Mouse (Mus musculus) c-Kit-negative CD71-positive TER-119-positive erythroid progenitor cells, embryonic 14.5 days (primary cell): Measurements from ENCODE around the gene Smco3.

ENCODE experiments used
- DNase-seq: peaks from one replicate; pipeline ENCODE4 v3.0.0-alpha.2; 2013; ENCODE audit warnings: low read depth, low spot score

Gene Smco3

DNA sequence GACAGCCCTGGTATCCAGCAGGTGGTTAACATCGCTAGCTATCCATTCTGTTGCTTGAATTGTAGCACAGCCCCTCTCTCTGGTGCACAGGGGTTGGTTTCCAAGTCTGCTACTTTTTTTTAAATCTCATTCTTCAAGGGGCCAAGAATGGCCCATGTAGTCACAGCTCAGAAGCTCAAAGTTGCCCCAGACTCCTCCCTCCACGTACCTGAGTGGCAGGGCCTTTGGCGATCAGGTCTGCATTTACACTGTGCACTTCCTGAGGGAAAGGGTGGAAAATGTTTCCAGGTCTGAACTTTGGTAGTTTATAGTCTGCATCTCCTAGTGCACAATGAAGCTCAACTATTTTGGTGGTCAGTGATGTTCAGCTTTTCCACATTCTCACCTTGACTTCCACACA, 12.0 kb upstream of the Smco3 start:
- DNase-seq, result no peak

DNA sequence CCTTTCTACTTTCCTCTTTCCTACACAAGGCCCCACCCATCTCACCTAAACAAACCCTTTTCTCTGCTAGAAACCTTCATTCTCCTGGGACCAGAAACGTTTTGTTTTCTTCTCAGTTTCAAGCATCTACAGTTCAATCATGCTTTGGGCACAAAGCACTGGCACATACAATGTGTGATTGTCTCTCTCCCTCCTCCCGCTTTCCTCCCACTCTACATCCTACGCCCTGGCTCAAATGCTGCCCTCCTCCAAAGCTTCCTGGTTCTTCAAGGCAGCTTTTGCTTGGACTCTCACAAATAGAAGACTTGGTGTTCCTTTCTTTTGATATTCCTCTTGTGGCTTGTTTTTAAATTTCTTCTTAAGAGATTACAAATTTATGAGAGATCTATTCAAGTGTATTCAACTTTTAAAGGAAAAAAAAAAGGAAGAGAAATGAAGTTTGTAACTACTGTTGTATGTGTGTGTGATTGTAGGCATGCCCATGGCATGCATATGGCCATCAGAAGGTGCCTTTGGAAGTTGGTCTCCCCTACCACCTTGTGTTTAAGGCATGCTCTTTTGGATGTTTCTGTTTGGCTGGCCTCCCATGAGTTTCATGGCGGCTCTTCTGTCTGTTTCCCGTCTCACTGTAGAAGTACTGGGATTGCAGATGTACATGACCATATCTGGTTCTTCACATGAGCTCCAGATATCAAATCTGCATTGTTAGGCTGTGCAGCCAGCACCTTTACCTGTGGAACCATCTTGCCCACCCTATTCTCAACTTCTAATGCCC, 10.6 kb upstream of the Smco3 start:
- DNase-seq, result no peak

DNA sequence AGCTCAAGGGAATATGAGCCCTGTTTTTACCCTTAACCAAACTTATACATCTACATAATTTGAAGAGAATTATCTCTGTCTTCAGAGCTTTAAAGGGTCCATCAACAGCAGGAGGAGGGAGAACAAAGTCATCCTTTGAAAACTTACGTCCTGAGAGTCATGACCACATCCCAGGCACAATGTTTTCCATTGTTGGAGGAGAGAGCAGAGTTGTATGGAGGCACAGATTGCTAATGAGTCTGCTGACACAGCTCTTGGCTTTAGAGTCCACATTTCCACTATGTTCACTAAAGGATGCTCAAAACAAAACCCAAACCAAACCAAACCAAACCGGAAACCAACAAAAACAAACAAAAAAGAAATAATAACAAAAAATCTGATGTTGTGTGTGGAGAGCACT, 9.7 kb upstream of the Smco3 start:
- DNase-seq, result no peak

DNA sequence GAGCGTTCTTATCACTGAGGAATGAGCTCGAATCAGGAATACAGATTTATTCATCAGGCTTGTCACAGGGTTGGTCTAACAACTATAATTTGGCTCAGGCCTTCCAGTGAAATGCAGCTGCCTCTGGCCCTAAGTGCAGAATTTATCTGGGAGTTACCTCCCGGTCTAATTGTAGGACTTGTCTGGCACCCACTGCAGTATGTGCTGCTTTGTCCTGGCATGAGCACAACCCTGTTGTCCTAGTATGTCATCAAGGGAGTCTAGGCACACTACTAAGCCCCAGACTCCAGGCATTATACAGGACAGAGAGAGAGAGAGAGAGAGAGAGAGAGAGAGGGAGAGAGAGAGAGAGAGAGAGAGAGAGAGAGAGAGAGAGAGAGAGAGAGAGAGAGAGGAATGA, 2.1 kb upstream of the Smco3 start:
- no peak for DNase-seq

DNA sequence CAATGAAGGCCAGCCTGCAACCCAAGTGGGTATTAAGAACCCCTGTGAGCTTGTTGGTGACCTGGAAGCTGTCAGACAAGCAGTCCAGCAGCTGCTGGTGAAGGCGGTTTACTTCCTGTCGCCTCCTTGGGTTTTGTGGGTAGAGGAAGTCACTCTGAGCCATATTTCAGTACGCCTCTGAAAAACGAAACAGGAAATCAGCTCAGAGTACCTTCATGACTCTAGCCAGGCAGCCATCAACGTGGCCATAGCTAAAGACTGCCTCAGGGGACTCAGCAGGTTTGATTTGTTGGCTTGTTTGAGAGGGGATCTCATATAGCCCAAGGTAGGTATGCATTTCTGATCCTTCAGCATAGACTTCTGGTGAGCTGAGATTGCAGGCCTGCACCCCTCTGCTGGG, 3.5 kb downstream of the Smco3 start:
- DNase-seq, result no peak

DNA sequence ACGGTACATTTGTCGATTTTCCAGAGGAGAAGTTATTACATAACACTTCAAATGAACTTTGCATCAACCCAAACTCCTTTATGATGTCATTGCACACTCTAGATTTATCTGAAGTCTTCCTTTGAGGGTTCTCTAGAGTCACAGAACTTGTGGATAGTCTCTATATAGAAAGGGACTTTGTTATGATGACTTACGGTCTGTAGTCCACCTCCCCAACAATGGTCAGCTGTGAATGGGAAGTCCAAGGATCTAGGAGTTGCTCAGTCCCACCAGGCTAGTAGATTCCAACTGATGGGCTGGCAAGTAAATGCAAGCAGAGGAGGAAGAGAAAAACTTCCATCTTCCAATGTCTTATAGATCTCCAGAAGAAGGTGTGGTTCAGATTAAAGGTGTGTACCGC, 6.6 kb downstream of the Smco3 start:
- no peak for DNase-seq

DNA sequence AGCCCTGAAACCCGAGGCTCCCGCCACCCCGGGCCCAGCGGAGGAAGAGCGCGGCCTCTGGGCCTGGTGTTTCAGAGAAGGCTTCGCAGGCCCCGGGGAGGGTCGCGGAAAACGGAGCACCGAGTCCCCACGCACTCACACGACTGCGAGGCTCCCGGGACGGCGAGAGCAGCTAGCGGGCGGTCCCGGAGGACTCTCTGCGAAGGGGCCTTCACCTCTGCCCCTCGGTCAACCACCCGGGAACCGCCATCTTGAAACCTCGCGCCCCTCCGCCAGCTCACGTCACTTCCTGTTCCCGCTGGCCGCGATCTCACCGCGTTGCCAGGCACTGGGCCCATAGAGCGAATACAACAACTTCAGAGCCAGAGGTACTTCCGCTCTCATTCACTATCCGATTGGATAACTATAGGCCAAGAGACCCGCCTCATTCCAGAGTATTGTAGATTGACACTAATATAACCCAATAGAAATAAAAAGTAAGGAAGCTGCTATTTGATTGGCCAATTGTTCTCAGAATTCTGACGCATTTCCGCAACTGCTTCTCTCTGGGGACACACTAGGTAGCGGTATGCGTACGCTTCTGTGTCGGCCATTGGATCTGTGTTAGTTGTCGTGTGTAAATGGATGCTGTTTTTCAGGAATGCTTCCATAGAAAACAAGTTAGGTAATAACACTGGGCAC, 7.2 kb downstream of the Smco3 start, which contains the start of gene Wbp11:
Gene Wbp11, minus strand, starts transcription at position 353 of the 681 bp plus-strand sequence.
- peak; percentile 94 for DNase-seq

DNA sequence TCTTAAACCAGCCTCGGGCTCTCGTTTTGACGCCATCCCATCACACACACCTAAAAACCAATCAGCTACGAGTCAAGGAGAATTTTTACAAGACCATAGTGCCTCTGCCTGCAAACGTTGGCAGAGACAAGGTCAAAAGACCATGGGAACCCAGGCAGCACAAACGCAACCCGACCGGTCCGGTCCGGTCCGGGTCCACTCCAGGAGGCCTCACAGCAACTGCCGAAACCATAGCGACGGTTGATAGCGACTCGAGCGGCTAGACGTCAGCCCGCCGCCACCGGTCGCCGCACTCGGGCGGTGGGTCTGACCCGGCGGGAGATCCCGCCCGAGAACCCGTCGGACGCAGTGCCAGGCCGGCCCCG, 7.8 kb downstream of the Smco3 start, which contains the start of gene BC049715:
Gene BC049715, plus strand, starts transcription at position 111 of the 365 bp plus-strand sequence.
- peak; percentile 37 for DNase-seq

DNA sequence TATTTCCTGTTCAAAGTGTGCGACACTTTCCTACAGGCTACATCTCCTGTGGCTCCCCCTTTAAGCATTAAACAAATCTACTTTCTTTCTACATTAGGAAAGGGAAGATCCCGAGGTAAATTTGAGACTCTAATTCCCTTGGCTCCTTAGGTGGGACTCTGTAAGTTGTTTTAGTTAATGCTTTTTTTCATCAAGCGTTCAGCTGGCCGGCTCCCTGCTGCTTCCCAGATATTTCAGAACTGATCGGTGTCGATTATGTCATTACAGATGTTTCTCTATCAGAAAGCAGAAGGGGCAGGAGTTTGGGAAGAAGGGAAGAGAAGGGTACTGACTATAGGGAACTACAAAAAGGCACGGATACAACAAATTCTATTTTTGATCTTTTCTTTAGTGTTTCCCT, 8.1 kb downstream of the Smco3 start:
- no peak for DNase-seq

DNA sequence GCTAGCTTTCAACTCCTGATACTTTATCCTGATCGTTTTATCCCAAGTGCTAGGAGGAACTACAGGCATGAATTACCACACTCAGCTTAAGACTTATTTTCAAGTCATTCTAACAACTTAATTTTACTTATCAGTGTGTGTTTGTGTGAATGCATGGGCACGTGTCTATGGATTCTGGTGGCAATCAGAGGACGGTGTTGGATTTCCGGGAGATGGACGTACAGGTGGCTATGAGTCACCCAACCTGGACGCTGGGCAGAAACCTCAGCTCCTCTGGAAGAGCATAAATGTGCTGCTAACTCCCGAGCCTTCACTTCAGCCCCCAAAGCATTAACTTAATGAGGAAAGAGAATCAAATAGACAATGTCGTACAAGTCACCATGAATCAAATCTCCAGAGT, 10.3 kb downstream of the Smco3 start:
- no peak for DNase-seq

DNA sequence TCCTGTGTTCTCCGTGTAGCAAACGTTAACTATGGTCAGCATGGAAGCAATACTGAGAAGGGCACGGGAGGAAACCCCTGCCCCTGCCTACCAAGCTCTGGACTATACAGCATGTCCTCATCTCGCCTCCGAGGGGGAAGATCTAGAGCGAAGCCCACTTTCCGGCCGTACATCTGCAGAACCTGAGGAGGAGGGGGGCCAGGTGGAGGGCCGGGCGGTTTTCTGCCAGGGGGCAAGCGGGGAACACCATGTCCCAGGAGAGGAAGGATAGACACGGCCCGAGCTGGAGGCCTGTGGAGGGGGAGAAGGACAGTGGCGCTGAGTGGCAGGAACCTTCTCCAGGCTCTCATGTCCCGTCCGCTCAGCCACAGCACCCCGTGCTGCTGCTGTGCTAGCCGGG, 14.2 kb downstream of the Smco3 start:
- DNase-seq, result no peak

DNA sequence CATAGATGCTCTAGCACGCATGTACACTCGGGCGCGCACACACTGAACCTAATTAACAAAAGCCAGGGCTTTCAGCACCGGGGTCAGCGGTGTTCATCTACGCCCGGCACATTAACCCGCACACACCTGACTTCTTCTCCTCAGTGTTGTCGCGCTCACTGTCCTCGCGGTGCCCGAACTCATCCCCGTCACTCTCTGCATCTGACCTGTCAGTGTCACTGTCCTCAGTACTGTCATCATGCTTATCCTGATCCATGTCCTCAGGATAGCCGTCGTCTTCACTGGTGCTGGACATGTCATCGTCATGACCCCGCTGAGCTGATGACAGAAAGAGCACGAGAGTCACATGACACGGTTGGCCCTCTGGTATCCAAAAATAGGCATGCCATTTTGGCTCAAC, 14.9 kb downstream of the Smco3 start:
- DNase-seq, result no peak

DNA sequence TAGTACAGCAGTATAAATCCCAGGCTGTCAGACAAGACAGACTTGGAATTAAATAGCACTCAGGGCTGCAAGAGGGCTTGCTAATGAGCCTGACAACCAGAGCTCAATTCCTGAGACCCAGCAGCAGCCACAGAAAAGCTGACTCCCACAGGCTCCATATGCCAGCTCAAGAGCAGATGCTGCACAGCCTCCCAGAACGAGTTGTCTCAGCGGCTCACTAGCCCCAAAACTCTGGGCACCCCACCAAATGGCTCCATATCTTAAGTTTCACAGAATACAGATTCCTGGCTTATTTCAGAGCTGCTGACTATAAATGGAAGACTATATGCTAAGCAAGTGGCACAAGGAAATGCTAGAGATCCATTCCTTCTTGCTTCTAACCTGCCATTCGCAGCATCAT, 17.7 kb downstream of the Smco3 start:
- no peak for DNase-seq

DNA sequence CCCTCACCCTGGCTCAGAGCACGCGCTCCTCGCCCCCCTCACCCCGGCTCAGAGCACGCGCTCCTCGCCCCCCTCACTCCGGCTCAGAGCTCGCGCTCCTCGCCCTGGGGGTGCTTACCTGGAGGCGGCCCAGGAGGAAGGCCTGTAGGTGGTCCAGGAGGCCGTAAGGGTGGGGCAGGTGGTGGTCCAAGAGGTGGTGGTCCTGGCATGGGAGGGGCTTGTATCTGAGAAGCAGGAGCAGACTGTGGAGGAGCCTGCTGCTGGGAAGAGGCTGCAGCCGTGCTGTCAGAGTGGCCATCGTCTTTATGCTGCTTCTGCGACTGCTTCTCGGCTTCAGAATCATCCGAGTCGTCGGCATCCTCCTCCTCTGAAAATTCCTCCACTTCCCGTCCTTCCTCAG, 18.4 kb downstream of the Smco3 start:
- no peak for DNase-seq

DNA sequence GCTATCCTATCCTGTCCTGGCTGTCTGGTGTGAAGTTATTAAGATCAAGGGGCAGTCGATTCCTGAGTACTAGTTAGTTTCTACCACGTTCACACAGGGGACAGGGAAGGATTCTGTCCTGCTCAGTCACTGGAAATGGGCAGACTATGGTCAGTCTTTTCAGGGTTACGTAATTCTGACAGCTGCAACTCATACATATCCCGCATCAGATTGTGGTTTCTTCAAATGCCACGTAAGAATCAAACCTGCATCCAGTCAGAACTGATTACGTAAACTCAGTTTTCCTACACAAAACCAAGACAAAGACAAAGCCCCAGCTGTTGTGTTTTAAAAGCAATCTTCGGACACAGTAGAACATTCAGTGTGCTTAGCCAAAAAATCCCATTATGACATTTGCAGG, 19.9 kb downstream of the Smco3 start:
- no peak for DNase-seq

DNA sequence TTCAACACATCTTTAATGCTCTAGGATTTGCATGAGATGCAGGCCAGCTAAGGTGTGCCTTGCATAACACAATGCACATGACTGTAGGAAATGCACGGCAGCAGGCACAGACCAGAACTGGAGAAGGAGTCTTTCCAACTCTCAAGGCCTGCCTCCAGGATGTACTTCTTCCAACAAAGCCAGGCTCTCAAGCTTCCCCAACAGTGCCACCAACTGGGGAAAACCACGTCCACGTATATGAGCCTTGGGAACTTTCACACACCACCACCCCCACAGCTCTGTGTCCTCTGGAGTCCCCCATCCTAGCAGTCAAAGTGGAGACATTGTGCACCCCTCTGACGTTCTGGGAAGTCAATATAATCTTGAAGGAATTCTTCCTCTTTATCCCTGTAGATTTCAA, 22.1 kb downstream of the Smco3 start:
- no peak for DNase-seq

DNA sequence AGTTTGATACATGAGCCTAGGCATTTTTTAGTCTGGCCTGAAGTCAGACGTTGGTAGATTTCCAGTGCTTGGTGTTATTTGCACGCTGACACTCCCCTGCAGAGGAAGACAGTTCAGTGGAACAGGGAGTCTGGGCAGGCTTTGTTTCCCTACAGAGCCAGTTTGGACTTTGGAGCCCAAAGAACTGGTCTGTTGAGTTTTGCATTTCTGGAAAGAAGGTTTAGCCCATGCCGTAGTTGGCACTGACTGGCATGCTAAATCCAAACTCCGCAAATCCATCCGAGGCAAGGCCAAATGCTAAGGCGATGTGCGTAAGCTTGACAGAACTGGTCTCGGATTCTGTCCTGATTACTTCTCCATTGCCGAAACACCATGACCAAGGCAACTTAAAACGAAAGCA, 24.1 kb downstream of the Smco3 start:
- no peak for DNase-seq

DNA sequence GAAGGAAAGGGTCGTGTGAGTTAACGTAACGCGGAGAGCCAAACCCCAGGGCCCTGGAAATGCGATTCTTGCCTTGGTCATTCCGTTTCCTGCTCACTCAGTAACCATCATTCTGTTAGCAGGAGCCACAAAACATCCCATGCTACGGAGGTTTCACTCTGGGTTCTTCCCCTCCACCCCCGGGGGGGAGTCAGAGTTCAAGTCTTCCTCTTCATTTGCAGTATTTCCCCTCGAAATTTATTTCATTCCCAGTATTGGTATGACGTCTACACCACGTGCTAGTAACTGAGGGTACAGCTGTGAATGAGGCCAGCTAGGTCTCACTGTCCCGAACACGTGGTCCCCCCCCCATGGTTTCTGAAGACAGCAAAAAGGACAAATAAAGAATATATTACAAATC, 25.6 kb downstream of the Smco3 start:
- no peak for DNase-seq

DNA sequence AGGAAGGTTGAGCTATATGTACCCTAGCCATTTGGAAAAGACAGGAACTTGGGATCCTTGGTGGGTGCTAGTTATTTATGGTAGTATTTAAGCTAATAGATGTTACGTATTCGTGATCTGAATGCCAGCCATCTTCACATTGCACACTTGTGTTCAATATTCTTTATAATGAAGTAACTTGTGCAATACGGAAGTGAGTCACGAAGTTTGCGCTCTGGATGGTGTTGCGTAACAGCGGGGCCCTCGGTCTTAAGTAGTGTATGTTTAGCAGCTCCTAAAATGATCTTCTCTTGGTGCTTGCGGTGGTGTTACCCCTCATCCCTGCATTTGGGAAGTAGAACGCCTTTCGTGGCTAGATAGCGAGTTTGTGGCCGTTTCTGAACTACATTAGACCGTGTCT, 26.2 kb downstream of the Smco3 start:
- DNase-seq, result no peak

DNA sequence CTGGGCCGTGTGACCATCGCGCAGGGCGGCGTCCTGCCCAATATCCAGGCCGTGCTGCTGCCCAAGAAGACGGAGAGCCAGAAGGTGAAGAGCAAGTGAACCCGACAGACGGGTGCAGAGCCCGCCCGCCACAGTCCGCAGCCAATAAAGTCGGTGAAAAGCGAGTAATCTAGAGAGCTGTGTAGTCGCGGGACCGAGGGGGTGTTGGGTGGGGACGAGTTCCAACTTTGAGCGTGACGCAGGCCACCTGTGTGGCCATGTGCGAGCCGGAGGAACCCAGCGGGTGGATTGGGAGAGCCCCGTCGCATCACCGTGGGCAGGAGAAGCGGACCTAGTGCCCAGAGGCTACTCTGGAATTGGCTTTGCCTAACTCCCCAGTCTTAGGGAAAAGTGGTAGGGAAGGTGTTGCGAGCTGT, 26.6 kb downstream of the Smco3 start:
- DNase-seq, result no peak

DNA sequence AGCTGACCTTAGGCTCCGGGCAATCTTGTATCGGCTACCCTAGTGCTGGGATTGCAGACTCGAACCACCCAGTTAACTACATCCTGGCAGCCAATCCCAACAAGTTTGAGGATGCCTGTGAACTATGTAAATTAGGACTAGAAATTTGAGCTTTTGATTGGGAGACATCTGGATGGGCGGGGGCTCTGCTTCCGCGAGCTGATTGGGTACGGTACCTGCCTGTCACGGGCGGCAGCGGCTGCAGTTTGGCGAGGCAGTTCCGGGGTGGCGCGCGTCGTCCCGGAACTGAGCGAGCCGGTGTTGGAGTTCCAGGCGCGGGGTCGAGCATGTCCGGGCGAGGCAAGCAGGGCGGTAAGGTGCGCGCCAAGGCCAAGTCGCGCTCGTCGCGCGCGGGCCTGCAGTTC, 27.2 kb downstream of the Smco3 start, which contains the start of gene H2afj:
Gene H2afj, plus strand, starts transcription at position 231 of the 404 bp plus-strand sequence.
- peak; percentile 92 for DNase-seq

DNA sequence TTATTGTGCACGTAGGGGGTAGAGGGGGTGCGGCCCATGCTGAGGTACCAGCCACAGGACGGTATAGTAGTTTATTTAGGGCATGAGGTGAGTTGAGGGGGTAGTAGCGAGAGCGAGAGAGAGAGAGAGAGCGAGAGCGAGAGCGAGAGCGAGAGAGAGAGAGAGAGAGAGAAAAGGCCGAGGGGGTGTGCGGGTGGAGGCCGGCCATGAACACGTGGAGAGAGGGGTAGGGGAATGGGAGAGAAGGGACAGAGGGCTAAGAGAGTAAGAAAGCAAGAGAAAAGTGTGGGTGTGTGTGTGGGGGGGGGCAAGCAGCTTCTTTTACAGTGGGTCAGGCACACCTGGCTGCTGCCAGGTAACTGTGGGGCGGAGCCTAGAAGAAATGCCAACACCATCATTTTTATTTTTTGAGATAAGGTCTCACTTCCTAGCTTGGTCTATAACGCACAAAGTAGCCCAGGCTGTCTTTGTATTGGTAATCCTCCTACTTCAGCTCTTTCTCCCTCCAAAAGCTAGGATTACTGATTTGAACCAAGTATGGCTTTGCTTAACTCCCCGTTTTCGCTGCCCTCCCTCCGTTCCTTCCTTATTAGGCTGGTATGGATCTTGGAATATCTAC, 27.7 kb downstream of the Smco3 start:
- DNase-seq, result no peak

DNA sequence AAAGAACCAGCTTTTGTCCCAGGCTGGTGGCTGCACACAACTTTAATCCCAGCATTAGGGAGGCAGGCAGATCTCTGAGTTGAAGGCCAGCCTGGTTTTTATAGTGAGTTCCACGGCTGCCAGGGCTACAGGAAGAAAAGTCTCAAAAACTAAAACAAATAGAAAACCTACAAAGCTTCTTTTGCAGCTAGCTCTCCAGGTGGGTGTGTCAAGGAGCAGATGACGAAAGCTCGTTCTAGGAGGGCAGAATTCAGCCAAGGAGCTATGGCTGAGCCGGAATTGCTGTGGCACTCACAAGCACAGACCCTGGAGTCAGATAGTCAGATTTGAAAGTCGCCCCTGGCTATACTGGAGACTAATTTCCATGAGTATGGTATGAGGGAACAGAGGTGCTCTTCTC, 28.4 kb downstream of the Smco3 start:
- no peak for DNase-seq
